Mouse (Mus musculus) spleen, adult 2 months (tissue): ENCODE results near the gene Ap3b1.

Experiments used
- CTCF ChIP-seq: fragments of 200-500 bp; IDR thresholded peaks from 2 replicates; pipeline ENCODE4 v1.5.1; 2011; ENCODE audit warnings: mild to moderate bottlenecking, inconsistent platforms; ENCODE audit not compliant: insufficient read depth, insufficient read length, insufficient replicate concordance; ENCODE audit errors: extremely low read depth
- POLR2A ChIP-seq: fragments of 200-500 bp; IDR thresholded peaks from 2 replicates; pipeline ENCODE4 v1.6.1; 2011; ENCODE audit warnings: low read depth, low read length, inconsistent platforms

GRCm38 (mm10) chr13:94577177-94577540, 218.4 kb downstream of the Ap3b1 start:
- TF ChIP-seq CTCF: no peak
- TF ChIP-seq POLR2A: no peak
